Mouse (Mus musculus) gastrocnemius, adult 2 months (tissue): ENCODE data around the gene Slc39a10. TPM values are rescaled to one million over a fixed set of nuclear protein-coding genes. Genes with fewer than 3 reads are reported as not detected.
A peak's percentile ranks its signal among the peaks of the same experiment; 100 is the strongest.

Experiments used
- DNase-seq: peaks from one replicate; pipeline ENCODE4 v3.0.0; 2022
- H3K27ac ChIP-seq: fragments of 200-600 bp; 2 replicates; pipeline ENCODE4 v1.8.1; 2022; ENCODE audit warnings: mild to moderate bottlenecking
- H3K4me3 ChIP-seq: fragments of 200-600 bp; 2 replicates; pipeline ENCODE4 v1.8.1; 2022; ENCODE audit warnings: mild to moderate bottlenecking, moderate library complexity
- CTCF ChIP-seq: fragments of 200-600 bp; IDR thresholded peaks from 2 replicates; pipeline ENCODE4 v1.8.1; 2022; ENCODE audit warnings: antibody characterized with exemption, mild to moderate bottlenecking, moderate library complexity
- intact Hi-C: fragments of 180-260 bp; cut with DNase I; formaldehyde crosslinking; loops from one replicate; pipeline ENCODE4 v1.15.1; 2025
- total RNA-seq, 2 experiments: library from RNA; stranded (reverse); gene quantifications; 2 replicates each; pipeline ENCODE4 v1.2.3; 2021

Gene Slc39a10
- total RNA-seq, 2 experiments from 2014 or later = 5.2 to 7.4 TPM

DNA sequence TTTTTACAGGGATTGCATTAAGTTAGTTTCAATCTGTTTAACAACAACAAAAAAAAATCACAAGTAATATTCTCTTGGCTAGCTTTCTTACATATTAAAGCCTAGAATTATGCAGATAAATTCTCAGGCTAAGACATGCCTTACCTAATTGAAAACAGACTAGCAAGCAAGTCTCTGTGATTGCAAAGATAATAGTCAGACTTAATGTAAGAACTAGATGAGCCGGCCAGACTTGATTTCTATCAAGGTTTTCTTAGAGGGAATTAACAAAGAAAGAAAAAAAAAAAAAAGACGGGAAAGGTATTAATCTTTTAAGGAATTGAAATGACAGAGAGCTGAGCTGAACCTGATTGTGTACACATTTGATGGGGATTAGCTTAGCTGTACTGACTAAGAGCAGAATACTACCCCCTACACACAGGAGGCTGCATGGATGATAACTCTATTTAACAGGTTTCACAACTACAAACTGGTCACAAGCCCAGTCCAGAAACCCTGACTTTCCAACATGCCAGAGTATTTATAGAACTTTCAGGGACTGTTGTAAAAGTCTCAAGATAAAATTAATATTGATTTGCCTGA lies 9.5 kb upstream of the Slc39a10 start:
- TF ChIP-seq CTCF = no peak
- H3K4me3 ChIP-seq = no peak overlapping the region
- intact Hi-C loops = no loop called here
- H3K27ac ChIP-seq = no peak overlapping the region
- DNase-seq = no peak

DNA sequence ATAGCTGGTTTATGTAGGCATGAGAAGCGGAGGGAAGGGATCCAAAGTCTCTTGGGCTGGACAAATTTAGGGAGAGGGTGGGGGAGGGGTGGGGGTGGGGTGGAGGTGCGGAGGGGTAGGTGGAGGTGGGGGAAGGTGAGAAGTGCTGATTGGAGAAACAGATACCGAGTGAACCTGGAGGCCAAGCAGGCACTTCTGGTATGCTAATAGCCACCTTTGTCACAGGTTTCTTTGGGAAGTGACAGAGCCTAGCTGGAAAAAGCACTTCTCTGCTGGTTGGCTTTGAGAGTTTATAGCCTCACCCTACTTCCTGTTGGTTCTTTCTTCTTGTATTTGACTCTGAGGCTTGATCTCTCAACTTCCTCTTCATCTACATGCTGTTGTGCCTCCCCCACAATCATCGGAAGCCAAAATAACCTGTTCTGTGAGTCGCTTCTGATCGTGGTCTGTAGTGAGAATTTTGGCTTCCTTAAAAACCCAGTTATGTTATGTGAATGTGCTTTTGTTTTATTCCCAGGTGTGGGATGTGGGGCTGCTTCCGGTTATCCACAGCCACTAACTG lies 1.7 kb upstream of the Slc39a10 start:
- Histone ChIP-seq H3K4me3 (no peak overlapping the region), H3K27ac (no peak overlapping the region)
- DNase-seq = no peak
- intact Hi-C loops = no loop called here
- TF ChIP-seq CTCF = no peak

DNA sequence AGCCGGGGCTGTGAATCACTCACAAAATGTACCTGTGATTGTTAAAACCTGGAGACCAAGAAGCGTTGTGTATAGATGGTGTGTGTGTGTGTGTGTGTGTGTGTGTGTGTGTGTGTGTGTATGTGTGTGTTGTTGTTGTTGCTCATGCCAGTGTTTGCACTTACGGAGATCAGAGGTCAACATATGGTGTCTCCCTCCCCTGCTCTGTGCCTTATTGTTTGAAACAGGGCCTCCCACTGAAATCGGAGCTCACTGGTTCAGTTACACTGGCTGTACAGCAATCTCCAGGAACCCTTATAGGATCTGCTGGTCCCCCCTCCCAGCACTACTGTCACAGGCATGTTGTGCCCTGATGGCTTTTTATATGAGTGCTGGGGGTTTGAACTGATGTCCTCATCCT lies 3.9 kb downstream of the Slc39a10 start:
- intact Hi-C loops = no loop called here
- no peak overlapping the region for H3K4me3 ChIP-seq
- no peak for TF ChIP-seq CTCF
- H3K27ac ChIP-seq = no peak overlapping the region
- DNase-seq = no peak

- no peak for DNase-seq
- Histone ChIP-seq H3K4me3 (no peak overlapping the region), H3K27ac (no peak overlapping the region)
- no peak for TF ChIP-seq CTCF
- intact Hi-C loops = no loop called here
Measured at GRCm38 (mm10) chr1:46888324-46888723, 4.3 kb downstream of the Slc39a10 start.

DNA sequence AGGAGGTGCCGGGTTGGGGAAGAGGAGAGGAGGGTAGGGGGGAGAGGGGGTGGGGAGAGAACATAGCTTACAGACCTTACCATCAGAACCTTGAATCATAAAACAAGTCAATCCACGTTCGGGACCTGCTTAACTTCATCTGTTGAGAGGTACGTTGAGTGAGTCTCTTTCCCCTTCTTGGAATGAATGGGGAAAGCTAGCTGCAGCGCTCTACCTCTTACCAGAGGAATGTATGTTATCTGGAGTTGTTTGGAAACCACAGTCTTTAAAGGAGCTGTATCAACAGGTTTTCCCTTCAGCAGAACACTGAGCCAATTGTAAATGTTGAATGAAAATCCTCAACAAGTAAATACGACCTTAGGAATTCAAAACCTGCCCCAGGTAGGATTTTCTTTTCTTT lies 4.7 kb downstream of the Slc39a10 start:
- no peak overlapping the region for H3K4me3 ChIP-seq
- intact Hi-C loops = no loop called here
- TF ChIP-seq CTCF = no peak
- DNase-seq = no peak
- no peak overlapping the region for H3K27ac ChIP-seq

DNA sequence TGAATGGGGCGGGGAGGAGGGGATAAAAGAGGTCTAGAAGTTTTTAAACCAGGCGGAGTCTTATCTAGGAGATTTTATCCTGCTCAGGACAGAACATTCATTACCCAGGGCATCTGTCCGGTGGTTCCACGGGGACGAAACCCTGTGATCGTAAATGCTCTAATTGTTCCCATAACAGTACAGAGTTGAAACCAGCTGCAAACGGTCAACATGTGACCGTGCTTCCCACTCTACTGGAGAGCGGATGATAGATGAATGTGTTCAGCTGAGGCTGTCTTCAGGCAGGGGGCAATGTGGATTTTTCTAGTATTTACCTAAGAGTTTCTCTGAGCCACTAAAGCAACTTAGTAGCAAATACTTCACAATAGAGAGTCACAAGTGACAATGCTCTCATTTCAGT lies 6.6 kb downstream of the Slc39a10 start:
- no peak for TF ChIP-seq CTCF
- Histone ChIP-seq H3K27ac (no peak overlapping the region), H3K4me3 (no peak overlapping the region)
- no peak for DNase-seq
- intact Hi-C loops = no loop called here

DNA sequence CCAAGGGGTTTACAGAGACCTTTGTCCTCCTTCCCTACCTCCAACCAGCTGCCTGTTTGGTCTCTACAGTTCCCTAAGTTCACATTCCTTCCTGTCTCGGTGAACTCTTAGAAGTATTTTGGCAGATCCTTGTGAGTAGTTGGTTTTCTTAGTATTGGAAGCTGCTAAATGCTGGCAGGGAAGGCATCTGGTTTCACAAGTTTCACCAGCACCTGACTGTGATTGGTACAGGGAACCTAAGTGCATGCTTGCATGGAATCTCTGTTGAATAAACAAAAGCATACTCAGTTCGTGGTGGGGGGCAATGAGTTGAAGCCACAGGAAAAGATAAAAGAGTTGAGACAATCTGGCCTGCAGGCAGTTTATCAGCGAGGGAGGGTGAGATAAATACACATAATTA lies 7.4 kb downstream of the Slc39a10 start:
- TF ChIP-seq CTCF = no peak
- H3K27ac ChIP-seq = no peak overlapping the region
- intact Hi-C loops = no loop called here
- no peak overlapping the region for H3K4me3 ChIP-seq
- no peak for DNase-seq

- intact Hi-C loops = no loop called here
- H3K4me3 ChIP-seq = no peak overlapping the region
- no peak overlapping the region for H3K27ac ChIP-seq
- DNase-seq = no peak
- TF ChIP-seq CTCF = no peak
Measured at GRCm38 (mm10) chr1:46879951-46880350, 12.7 kb downstream of the Slc39a10 start.

DNA sequence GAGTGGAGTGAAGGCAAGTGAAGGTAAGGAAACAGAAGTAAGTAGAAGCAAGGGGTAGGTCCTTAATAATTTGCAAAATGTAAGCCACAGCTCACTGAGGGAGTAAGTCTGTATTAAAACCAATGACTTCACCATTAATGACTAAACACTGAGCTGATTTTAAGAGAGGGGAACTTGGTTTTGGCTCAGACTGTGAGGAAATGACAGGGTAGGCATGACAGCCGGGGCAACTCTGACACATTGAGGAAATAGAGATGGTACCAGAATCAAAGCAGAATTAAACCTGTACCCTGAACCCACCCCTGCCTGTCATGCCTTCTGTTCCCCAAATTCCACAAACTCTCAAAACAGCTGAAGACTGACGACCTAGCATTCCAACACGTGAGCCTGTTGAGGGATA lies 18.9 kb downstream of the Slc39a10 start:
- intact Hi-C loops = no loop called here
- TF ChIP-seq CTCF = no peak
- DNase-seq = no peak
- Histone ChIP-seq H3K27ac (no peak overlapping the region), H3K4me3 (no peak overlapping the region)

- no peak overlapping the region for H3K27ac ChIP-seq
- intact Hi-C loops = no loop called here
- no peak for DNase-seq
- H3K4me3 ChIP-seq = no peak overlapping the region
- TF ChIP-seq CTCF = no peak
Measured at GRCm38 (mm10) chr1:46869788-46870187, 22.9 kb downstream of the Slc39a10 start.

- no peak for TF ChIP-seq CTCF
- H3K4me3 ChIP-seq = no peak overlapping the region
- peak; percentile 20 for DNase-seq
- intact Hi-C loops = no loop called here
- H3K27ac ChIP-seq = peak overlapping the region; percentile 61
Measured at GRCm38 (mm10) chr1:46864175-46864885, 28.3 kb downstream of the Slc39a10 start.

- intact Hi-C loops = no loop called here
- DNase-seq = no peak
- H3K27ac ChIP-seq = no peak overlapping the region
- no peak for TF ChIP-seq CTCF
- H3K4me3 ChIP-seq = no peak overlapping the region
Measured at GRCm38 (mm10) chr1:46863434-46863833, 29.2 kb downstream of the Slc39a10 start.

DNA sequence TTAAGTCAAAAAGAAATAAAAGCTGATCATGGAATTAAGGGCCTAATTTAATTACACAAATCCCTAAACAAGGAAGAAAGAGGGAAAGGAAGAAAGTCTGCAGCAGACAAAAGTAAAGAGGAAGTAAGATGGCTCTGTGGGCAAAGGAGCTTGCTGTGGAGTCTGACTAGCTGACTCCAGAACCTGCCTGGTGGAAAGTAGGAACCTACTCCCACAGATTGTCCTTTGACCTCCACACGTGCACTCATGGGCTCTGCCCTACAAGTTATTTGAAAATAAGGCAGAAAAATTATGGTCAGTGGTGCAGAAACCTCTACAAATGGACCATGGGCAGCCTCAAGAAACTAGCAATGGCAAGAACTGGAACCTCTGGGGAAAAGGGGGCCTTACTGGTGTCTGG lies 32.6 kb downstream of the Slc39a10 start:
- Histone ChIP-seq H3K4me3 (no peak overlapping the region), H3K27ac (no peak overlapping the region)
- no peak for TF ChIP-seq CTCF
- DNase-seq = no peak
- intact Hi-C loops = no loop called here

GRCm38 (mm10) chr1:46858579-46858978 lies 34.1 kb downstream of the Slc39a10 start:
- Histone ChIP-seq H3K27ac (no peak overlapping the region), H3K4me3 (no peak overlapping the region)
- intact Hi-C loops = no loop called here
- no peak for DNase-seq
- no peak for TF ChIP-seq CTCF
